Mouse (Mus musculus): ENCODE data around the gene Rnpepl1. TPM values are rescaled to one million over a fixed set of nuclear protein-coding genes. Genes with fewer than 3 reads are reported as not detected.

Gene Rnpepl1
- polyA plus RNA-seq, 1 experiment: 62.1 TPM

- H3K4me3 ChIP-seq (replicated peaks; ENCODE audit: control insufficient read depth, low read depth, low read length): no peak overlapping the region
- H3K4me1 ChIP-seq (ENCODE audit: control insufficient read depth, insufficient read depth, low read length): no peaks in the 10 kb centered on the region
- H3K27ac ChIP-seq (ENCODE audit: control insufficient read depth, insufficient read depth, low read depth, low read length, poor library complexity): no peak overlapping the region
- TF ChIP-seq CTCF (IDR thresholded peaks at IDR 0.05; ENCODE audit: control insufficient read depth, insufficient read depth, low read length) (peak; percentile 94), POLR2A (IDR thresholded peaks at IDR 0.05; ENCODE audit: borderline replicate concordance, control insufficient read depth, low read depth, low read length) (no peak)
- 26% methylated on average over 3 of the region's 3 CpGs for WGBS
These were observed 15.5 kb upstream of the Rnpepl1 start for GRCm38 (mm10) chr1:92895089-92895488.

GRCm38 (mm10) chr1:92902786-92903185 lies 7.8 kb upstream of the Rnpepl1 start, which contains the start of gene Ankmy1:
Gene Ankmy1, minus strand, starts transcription at chr1:92902906.
- TF ChIP-seq POLR2A (IDR thresholded peaks at IDR 0.05; ENCODE audit: borderline replicate concordance, control insufficient read depth, low read depth, low read length) (no peak), CTCF (IDR thresholded peaks at IDR 0.05; ENCODE audit: control insufficient read depth, insufficient read depth, low read length) (no peak)
- Histone ChIP-seq H3K27ac (ENCODE audit: control insufficient read depth, insufficient read depth, low read depth, low read length, poor library complexity) (no peak within 1 kb of the TSS), H3K4me1 (ENCODE audit: control insufficient read depth, insufficient read depth, low read length) (peaks cover 2% of the 10 kb centered on the region; the same call in 1 of the 2 replicates), H3K4me3 (replicated peaks; ENCODE audit: control insufficient read depth, low read depth, low read length) (no peak within 1 kb of the TSS)
- 12% methylated on average over 15 of the region's 15 CpGs for WGBS

- WGBS: 68% methylated on average over 4 of the region's 4 CpGs
- Histone ChIP-seq H3K4me3 (replicated peaks; ENCODE audit: control insufficient read depth, low read depth, low read length) (no peak overlapping the region), H3K27ac (ENCODE audit: control insufficient read depth, insufficient read depth, low read depth, low read length, poor library complexity) (no peak overlapping the region), H3K4me1 (ENCODE audit: control insufficient read depth, insufficient read depth, low read length) (peaks cover 4% of the 10 kb centered on the region; the same call in 1 of the 2 replicates)
- TF ChIP-seq CTCF (IDR thresholded peaks at IDR 0.05; ENCODE audit: control insufficient read depth, insufficient read depth, low read length) (no peak), POLR2A (IDR thresholded peaks at IDR 0.05; ENCODE audit: borderline replicate concordance, control insufficient read depth, low read depth, low read length) (no peak)
These were observed 7.0 kb upstream of the Rnpepl1 start for GRCm38 (mm10) chr1:92903627-92904026.

- no peak overlapping the region for H3K4me3 ChIP-seq (replicated peaks; ENCODE audit: control insufficient read depth, low read depth, low read length)
- H3K4me1 ChIP-seq (ENCODE audit: control insufficient read depth, insufficient read depth, low read length): peaks cover 4% of the 10 kb centered on the region; the same call in 1 of the 2 replicates
- H3K27ac ChIP-seq (ENCODE audit: control insufficient read depth, insufficient read depth, low read depth, low read length, poor library complexity): no peak overlapping the region
- WGBS: 54% methylated on average over 2 of the region's 2 CpGs
- TF ChIP-seq CTCF (IDR thresholded peaks at IDR 0.05; ENCODE audit: control insufficient read depth, insufficient read depth, low read length) (no peak), POLR2A (IDR thresholded peaks at IDR 0.05; ENCODE audit: borderline replicate concordance, control insufficient read depth, low read depth, low read length) (no peak)
These were observed 4.8 kb upstream of the Rnpepl1 start for GRCm38 (mm10) chr1:92905703-92906310.

- peak within 1 kb of the TSS; percentile 96 for H3K27ac ChIP-seq (ENCODE audit: control insufficient read depth, insufficient read depth, low read depth, low read length, poor library complexity)
- peaks cover 8% of the 10 kb centered on the region for H3K4me1 ChIP-seq (ENCODE audit: control insufficient read depth, insufficient read depth, low read length)
- peak within 1 kb of the TSS; percentile 87 for H3K4me3 ChIP-seq (replicated peaks; ENCODE audit: control insufficient read depth, low read depth, low read length)
- under 1% methylated on average over 81 of the region's 81 CpGs for WGBS
- TF ChIP-seq CTCF (IDR thresholded peaks at IDR 0.05; ENCODE audit: control insufficient read depth, insufficient read depth, low read length) (peak; percentile 58; the same call in 1 of the 2 replicates), POLR2A (IDR thresholded peaks at IDR 0.05; ENCODE audit: borderline replicate concordance, control insufficient read depth, low read depth, low read length) (peak; percentile 80; the same call in 1 of the 2 replicates)
These were observed 3.6 kb upstream of the Rnpepl1 start, which contains the start of gene Dusp28 for GRCm38 (mm10) chr1:92906779-92907631. Gene Dusp28, plus strand, starts transcription at chr1:92906981.

- peak overlapping the region; percentile 96 for H3K27ac ChIP-seq (ENCODE audit: control insufficient read depth, insufficient read depth, low read depth, low read length, poor library complexity)
- WGBS: 39% methylated on average over 20 of the region's 20 CpGs
- H3K4me1 ChIP-seq (ENCODE audit: control insufficient read depth, insufficient read depth, low read length): peaks cover 10% of the 10 kb centered on the region
- no peak for TF ChIP-seq POLR2A (IDR thresholded peaks at IDR 0.05; ENCODE audit: borderline replicate concordance, control insufficient read depth, low read depth, low read length)
- no peak for TF ChIP-seq CTCF (IDR thresholded peaks at IDR 0.05; ENCODE audit: control insufficient read depth, insufficient read depth, low read length)
- H3K4me3 ChIP-seq (replicated peaks; ENCODE audit: control insufficient read depth, low read depth, low read length): peak overlapping the region; percentile 87
These were observed 2.8 kb upstream of the Rnpepl1 start for GRCm38 (mm10) chr1:92907632-92908360.

- H3K4me1 ChIP-seq (ENCODE audit: control insufficient read depth, insufficient read depth, low read length): peaks cover 10% of the 10 kb centered on the region
- no peak overlapping the region for H3K4me3 ChIP-seq (replicated peaks; ENCODE audit: control insufficient read depth, low read depth, low read length)
- 89% methylated on average over 3 of the region's 3 CpGs for WGBS
- H3K27ac ChIP-seq (ENCODE audit: control insufficient read depth, insufficient read depth, low read depth, low read length, poor library complexity): no peak overlapping the region
- no peak for TF ChIP-seq CTCF (IDR thresholded peaks at IDR 0.05; ENCODE audit: control insufficient read depth, insufficient read depth, low read length)
- TF ChIP-seq POLR2A (IDR thresholded peaks at IDR 0.05; ENCODE audit: borderline replicate concordance, control insufficient read depth, low read depth, low read length): no peak
These were observed 1.9 kb upstream of the Rnpepl1 start for GRCm38 (mm10) chr1:92908664-92909063.

Data from bone marrow, adult 2 months (tissue).